13 mouse cellular contexts compared by ENCODE assay signal in the genomic region with DNA sequence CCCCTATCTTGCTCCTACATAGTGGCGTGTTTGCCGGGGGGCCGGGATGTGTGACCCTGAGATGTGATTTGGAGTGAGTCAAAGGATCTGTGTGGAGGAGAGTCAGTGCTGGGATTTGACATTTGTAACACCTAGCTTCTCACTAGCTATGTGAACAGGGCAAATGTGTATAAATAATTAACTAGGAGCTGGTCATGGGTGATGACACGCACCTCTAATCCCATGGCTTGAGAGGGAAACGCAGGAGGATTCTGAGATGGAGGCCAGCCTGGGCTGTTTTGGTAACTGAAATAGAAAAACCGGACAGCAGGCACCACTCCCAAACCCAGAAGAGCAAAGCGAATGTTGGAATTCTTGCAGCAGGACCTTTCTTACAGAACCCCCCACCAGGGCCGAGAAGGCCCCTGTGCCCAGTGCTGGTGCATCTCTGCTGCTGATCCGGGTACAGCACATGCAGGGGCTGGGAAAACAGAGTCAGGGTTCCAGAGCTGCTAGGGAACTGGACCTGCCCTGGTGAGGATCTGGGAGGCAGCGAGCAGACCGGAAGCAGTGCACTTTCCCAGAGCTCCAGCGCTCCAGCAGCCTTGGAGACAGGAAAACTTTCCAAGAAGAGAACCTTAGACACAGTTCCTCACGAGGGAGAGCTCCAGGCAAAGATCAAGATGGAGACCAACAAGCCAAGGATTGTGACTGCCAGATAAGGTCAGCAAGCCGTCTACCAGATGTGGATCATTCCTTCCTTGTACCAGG. TPM values are rescaled to one million over a fixed set of nuclear protein-coding genes. Genes with fewer than 3 reads are reported as not detected.
DNase-seq lines count a peak whose midpoint lies in the region; ATAC-seq and TF ChIP-seq lines count a peak whose summit lies in the region.
"Had no signal": no experiment of that assay in that cellular context is flagged by ENCODE, and none has a peak within 500 bp of the region (broad histone marks: within the 10 kb centered on the region; RNA-seq: fewer than 3 reads in every experiment).

No protein-coding gene starts in this region.

- TF ChIP-seq EP300 in stomach, postnatal 0 days (optimal IDR thresholded peaks at IDR 0.05) = no peak

- ATAC-seq in forebrain, embryonic 13.5 days = no peak
- no peak for ATAC-seq in neural tube, embryonic 12.5 days (ENCODE audit: low FRiP score, low read depth)
- no peak for ATAC-seq in neural tube, embryonic 15.5 days (ENCODE audit: low FRiP score)
- peak; percentile 77 for ATAC-seq in kidney, embryonic 15.5 days (replicated peaks; ENCODE audit: low FRiP score)
- ATAC-seq in stomach, postnatal 0 days (ENCODE audit: low FRiP score, low TSS enrichment) = peak; percentile 39
- ATAC-seq in hindbrain, embryonic 11.5 days (ENCODE audit: low FRiP score) = no peak

- H3K4me2 ChIP-seq in forebrain, embryonic 13.5 days = no peak overlapping the region
- H3K4me2 ChIP-seq in neural tube, embryonic 12.5 days (replicated peaks) = no peak overlapping the region
- no peak overlapping the region for H3K4me2 ChIP-seq in neural tube, embryonic 15.5 days
- peak overlapping the region; percentile 40 for H3K4me2 ChIP-seq in kidney, embryonic 15.5 days
- no peak overlapping the region for H3K4me2 ChIP-seq in stomach, postnatal 0 days (replicated peaks; ENCODE audit: low read depth)
- no peak overlapping the region for H3K4me2 ChIP-seq in hindbrain, embryonic 11.5 days (replicated peaks; ENCODE audit: low read depth, low read length)
- H3K4me2 ChIP-seq: limb, embryonic 12.5 days had no signal

- peaks cover 41% of the 10 kb centered on the region for H3K4me1 ChIP-seq in forebrain, embryonic 10.5 days
- peaks cover 20% of the 10 kb centered on the region for H3K4me1 ChIP-seq in forebrain, embryonic 13.5 days
- H3K4me1 ChIP-seq in neural tube, embryonic 12.5 days = peaks cover 18% of the 10 kb centered on the region
- peaks cover 19% of the 10 kb centered on the region for H3K4me1 ChIP-seq in neural tube, embryonic 15.5 days
- peaks cover 57% of the 10 kb centered on the region for H3K4me1 ChIP-seq in kidney, embryonic 15.5 days
- H3K4me1 ChIP-seq in stomach, postnatal 0 days (replicated peaks; ENCODE audit: control insufficient read depth, insufficient read depth) = peaks cover 36% of the 10 kb centered on the region
- peaks cover 10% of the 10 kb centered on the region; the same call in 1 of the 2 replicates for H3K4me1 ChIP-seq in hindbrain, embryonic 11.5 days (replicated peaks; ENCODE audit: control insufficient read depth, insufficient read depth, low read length)

- DNase-seq in forebrain, embryonic 10.5 days (ENCODE audit: extremely low spot score, low spot score) = no peak
- DNase-seq in stomach, postnatal 0 days (ENCODE audit: low spot score) = no peak
- DNase-seq in adrenal gland, adult 8-10 months = no peak
- DNase-seq in hindbrain, embryonic 11.5 days (ENCODE audit: low spot score) = no peak
- DNase-seq: adrenal gland, postnatal 36 days; cerebellum, postnatal 36 days; midbrain, embryonic 14.5 days; thymus, adult 18-20 months had no signal

- 0 out of 2 replicates have a peak, but pooled peaks cover 7% of the 10 kb centered on the region for H3K27me3 ChIP-seq in forebrain, embryonic 10.5 days (ENCODE audit: poor library complexity, severe bottlenecking)
- H3K27me3 ChIP-seq in forebrain, embryonic 13.5 days = no peaks in the 10 kb centered on the region
- H3K27me3 ChIP-seq in neural tube, embryonic 12.5 days (replicated peaks) = no peaks in the 10 kb centered on the region
- H3K27me3 ChIP-seq in neural tube, embryonic 15.5 days (replicated peaks) = no peaks in the 10 kb centered on the region
- H3K27me3 ChIP-seq in kidney, embryonic 15.5 days = no peaks in the 10 kb centered on the region
- H3K27me3 ChIP-seq in stomach, postnatal 0 days (ENCODE audit: control insufficient read depth, insufficient read depth, low read length) = no peaks in the 10 kb centered on the region
- no peaks in the 10 kb centered on the region for H3K27me3 ChIP-seq in hindbrain, embryonic 11.5 days (ENCODE audit: control insufficient read depth, insufficient read depth, low read length)
- H3K27me3 ChIP-seq: limb, embryonic 12.5 days had no signal

- H3K9ac ChIP-seq in forebrain, embryonic 13.5 days = no peak overlapping the region; the same call in 1 of the 2 replicates
- 0 out of 2 replicates have a peak overlapping the region, but pooled peaks have one; percentile 5 for H3K9ac ChIP-seq in neural tube, embryonic 12.5 days
- no peak overlapping the region for H3K9ac ChIP-seq in neural tube, embryonic 15.5 days (replicated peaks)
- H3K9ac ChIP-seq in kidney, embryonic 15.5 days = peak overlapping the region; percentile 29; the same call in 1 of the 2 replicates
- H3K9ac ChIP-seq in stomach, postnatal 0 days (ENCODE audit: low read length) = peak overlapping the region; percentile 13; the same call in 1 of the 2 replicates
- no peak overlapping the region for H3K9ac ChIP-seq in hindbrain, embryonic 11.5 days (ENCODE audit: low read depth, low read length)
- H3K9ac ChIP-seq: limb, embryonic 12.5 days had no signal

- no peak for TF ChIP-seq CTCF in stomach, postnatal 0 days (IDR thresholded peaks at IDR 0.05; ENCODE audit: low read depth)

- peaks cover 5% of the 10 kb centered on the region; the same call in 1 of the 2 replicates for H3K9me3 ChIP-seq in forebrain, embryonic 10.5 days
- no peaks in the 10 kb centered on the region; the same call in 1 of the 2 replicates for H3K9me3 ChIP-seq in forebrain, embryonic 13.5 days (replicated peaks)
- 0 out of 2 replicates have a peak, but pooled peaks cover 3% of the 10 kb centered on the region for H3K9me3 ChIP-seq in neural tube, embryonic 12.5 days
- no peaks in the 10 kb centered on the region for H3K9me3 ChIP-seq in neural tube, embryonic 15.5 days (replicated peaks)
- no peaks in the 10 kb centered on the region; the same call in 1 of the 2 replicates for H3K9me3 ChIP-seq in kidney, embryonic 15.5 days (replicated peaks)
- H3K9me3 ChIP-seq in stomach, postnatal 0 days (ENCODE audit: control insufficient read depth, low read length) = no peaks in the 10 kb centered on the region
- H3K9me3 ChIP-seq in hindbrain, embryonic 11.5 days (ENCODE audit: control insufficient read depth, low read length) = no peaks in the 10 kb centered on the region

- peak overlapping the region; percentile 31; the same call in 1 of the 2 replicates for H3K27ac ChIP-seq in forebrain, embryonic 10.5 days
- no peak overlapping the region for H3K27ac ChIP-seq in forebrain, embryonic 13.5 days
- H3K27ac ChIP-seq in neural tube, embryonic 12.5 days = no peak overlapping the region
- no peak overlapping the region for H3K27ac ChIP-seq in neural tube, embryonic 15.5 days (replicated peaks)
- peak overlapping the region; percentile 96 for H3K27ac ChIP-seq in kidney, embryonic 15.5 days
- peak overlapping the region; percentile 95 for H3K27ac ChIP-seq in stomach, postnatal 0 days (replicated peaks)
- H3K27ac ChIP-seq in hindbrain, embryonic 11.5 days (ENCODE audit: low read depth, low read length) = no peak overlapping the region
- H3K27ac ChIP-seq: limb, embryonic 12.5 days had no signal

- WGBS in forebrain, embryonic 10.5 days = 79% methylated on average over 14 of the region's 14 CpGs
- 82% methylated on average over 14 of the region's 14 CpGs for WGBS in forebrain, embryonic 13.5 days
- 71% methylated on average over 14 of the region's 14 CpGs for WGBS in neural tube, embryonic 12.5 days
- 74% methylated on average over 14 of the region's 14 CpGs for WGBS in neural tube, embryonic 15.5 days
- 54% methylated on average over 14 of the region's 14 CpGs for WGBS in kidney, embryonic 15.5 days
- 49% methylated on average over 14 of the region's 14 CpGs for WGBS in stomach, postnatal 0 days
- WGBS in hindbrain, embryonic 11.5 days = 80% methylated on average over 14 of the region's 14 CpGs

- H3K36me3 ChIP-seq in forebrain, embryonic 10.5 days (replicated peaks) = no peaks in the 10 kb centered on the region
- H3K36me3 ChIP-seq in forebrain, embryonic 13.5 days (ENCODE audit: poor library complexity, severe bottlenecking) = no peaks in the 10 kb centered on the region
- no peaks in the 10 kb centered on the region for H3K36me3 ChIP-seq in neural tube, embryonic 12.5 days
- no peaks in the 10 kb centered on the region for H3K36me3 ChIP-seq in neural tube, embryonic 15.5 days
- no peaks in the 10 kb centered on the region for H3K36me3 ChIP-seq in kidney, embryonic 15.5 days
- H3K36me3 ChIP-seq in stomach, postnatal 0 days (ENCODE audit: control insufficient read depth, insufficient read depth, low read length) = no peaks in the 10 kb centered on the region
- H3K36me3 ChIP-seq in hindbrain, embryonic 11.5 days (ENCODE audit: control insufficient read depth, insufficient read depth, low read length) = no peaks in the 10 kb centered on the region
- H3K36me3 ChIP-seq: limb, embryonic 12.5 days had no signal

- H3K4me3 ChIP-seq in forebrain, embryonic 10.5 days = no peak overlapping the region
- no peak overlapping the region for H3K4me3 ChIP-seq in forebrain, embryonic 13.5 days
- H3K4me3 ChIP-seq in neural tube, embryonic 12.5 days = no peak overlapping the region
- H3K4me3 ChIP-seq in neural tube, embryonic 15.5 days (replicated peaks) = no peak overlapping the region
- peak overlapping the region; percentile 11; the same call in 1 of the 2 replicates for H3K4me3 ChIP-seq in kidney, embryonic 15.5 days (replicated peaks)
- no peak overlapping the region for H3K4me3 ChIP-seq in stomach, postnatal 0 days (ENCODE audit: low read depth, low read length)
- no peak overlapping the region for H3K4me3 ChIP-seq in hindbrain, embryonic 11.5 days (ENCODE audit: low read depth, low read length)
- H3K4me3 ChIP-seq: limb, embryonic 12.5 days had no signal

RNA-seq across cellular contexts. Expression of gene Wbp2, which starts 12.1 kb away (rescaled TPM):
- 71.0 and 73.6 TPM in 2 replicates for polyA plus RNA-seq in forebrain, embryonic 10.5 days (2016; fragmentation: Nextera tagmentation; extraction: Ambion mirVana)
- 114 and 115 TPM in 2 replicates for polyA plus RNA-seq in forebrain, embryonic 13.5 days (2015; fragmentation: Nextera tagmentation; extraction: Ambion mirVana)
- 97.0 and 110 TPM in 2 replicates for polyA plus RNA-seq in neural tube, embryonic 12.5 days (2016; fragmentation: Nextera tagmentation; extraction: Ambion mirVana)
- polyA plus RNA-seq in neural tube, embryonic 15.5 days (2015; fragmentation: Nextera tagmentation; extraction: Ambion mirVana) = 162 and 167 TPM in 2 replicates
- polyA plus RNA-seq in kidney, embryonic 15.5 days (2015; fragmentation: Nextera tagmentation; extraction: Ambion mirVana) = 82.1 and 101 TPM in 2 replicates
- polyA plus RNA-seq in stomach, postnatal 0 days (2015; fragmentation: Nextera tagmentation; extraction: Ambion mirVana) = 71.0 and 89.6 TPM in 2 replicates
- total RNA-seq in adrenal gland, adult 8-10 months (2022) = 100 to 1,000 TPM; 194 to 199 (median 196) TPM
- 85.4 and 88.6 TPM in 2 replicates for polyA plus RNA-seq in hindbrain, embryonic 11.5 days (2014; fragmentation: Nextera tagmentation; extraction: Ambion mirVana)

RNA-seq across cellular contexts. Expression of gene Unc13d, which starts 21.1 kb away (rescaled TPM):
- polyA plus RNA-seq in forebrain, embryonic 10.5 days (2016; fragmentation: Nextera tagmentation; extraction: Ambion mirVana) = 3.7 and 3.8 TPM in 2 replicates
- 0.84 and 0.98 TPM in 2 replicates for polyA plus RNA-seq in forebrain, embryonic 13.5 days (2015; fragmentation: Nextera tagmentation; extraction: Ambion mirVana)
- polyA plus RNA-seq in neural tube, embryonic 12.5 days (2016; fragmentation: Nextera tagmentation; extraction: Ambion mirVana) = 1.3 and 1.7 TPM in 2 replicates
- polyA plus RNA-seq in neural tube, embryonic 15.5 days (2015; fragmentation: Nextera tagmentation; extraction: Ambion mirVana) = 1.0 and 7.1 TPM in 2 replicates
- 1.3 and 1.5 TPM in 2 replicates for polyA plus RNA-seq in kidney, embryonic 15.5 days (2015; fragmentation: Nextera tagmentation; extraction: Ambion mirVana)
- 2.3 and 2.8 TPM in 2 replicates for polyA plus RNA-seq in stomach, postnatal 0 days (2015; fragmentation: Nextera tagmentation; extraction: Ambion mirVana)
- 1 to 10 TPM in 3 of 4 experiments, under 1 TPM in 1; 0.75 to 1.6 (median 1.4) TPM for total RNA-seq in adrenal gland, adult 8-10 months (2022)
- polyA plus RNA-seq in hindbrain, embryonic 11.5 days (2014; fragmentation: Nextera tagmentation; extraction: Ambion mirVana) = 1.1 and 1.3 TPM in 2 replicates

RNA-seq across cellular contexts. Expression of gene Trim47, which starts 28.1 kb away (rescaled TPM):
- polyA plus RNA-seq in forebrain, embryonic 10.5 days (2016; fragmentation: Nextera tagmentation; extraction: Ambion mirVana) = 2.1 and 2.4 TPM in 2 replicates
- 2.7 and 2.8 TPM in 2 replicates for polyA plus RNA-seq in forebrain, embryonic 13.5 days (2015; fragmentation: Nextera tagmentation; extraction: Ambion mirVana)
- polyA plus RNA-seq in neural tube, embryonic 12.5 days (2016; fragmentation: Nextera tagmentation; extraction: Ambion mirVana) = 3.7 and 5.0 TPM in 2 replicates
- 9.8 TPM in 2 replicates for polyA plus RNA-seq in neural tube, embryonic 15.5 days (2015; fragmentation: Nextera tagmentation; extraction: Ambion mirVana)
- 21.4 and 24.6 TPM in 2 replicates for polyA plus RNA-seq in kidney, embryonic 15.5 days (2015; fragmentation: Nextera tagmentation; extraction: Ambion mirVana)
- 33.8 and 34.6 TPM in 2 replicates for polyA plus RNA-seq in stomach, postnatal 0 days (2015; fragmentation: Nextera tagmentation; extraction: Ambion mirVana)
- 10 to 100 TPM; 11.1 to 20.4 (median 16.4) TPM for total RNA-seq in adrenal gland, adult 8-10 months (2022)
- polyA plus RNA-seq in hindbrain, embryonic 11.5 days (2014; fragmentation: Nextera tagmentation; extraction: Ambion mirVana) = 3.0 TPM in 2 replicates

RNA-seq across cellular contexts. Expression of gene Trim65, which starts 32.0 kb away (rescaled TPM):
- polyA plus RNA-seq in forebrain, embryonic 10.5 days (2016; fragmentation: Nextera tagmentation; extraction: Ambion mirVana) = 1.7 TPM in 2 replicates
- 1.2 and 1.6 TPM in 2 replicates for polyA plus RNA-seq in forebrain, embryonic 13.5 days (2015; fragmentation: Nextera tagmentation; extraction: Ambion mirVana)
- 2.0 and 2.1 TPM in 2 replicates for polyA plus RNA-seq in neural tube, embryonic 12.5 days (2016; fragmentation: Nextera tagmentation; extraction: Ambion mirVana)
- polyA plus RNA-seq in neural tube, embryonic 15.5 days (2015; fragmentation: Nextera tagmentation; extraction: Ambion mirVana) = 3.4 and 4.1 TPM in 2 replicates
- 4.5 and 5.4 TPM in 2 replicates for polyA plus RNA-seq in kidney, embryonic 15.5 days (2015; fragmentation: Nextera tagmentation; extraction: Ambion mirVana)
- 3.3 and 4.1 TPM in 2 replicates for polyA plus RNA-seq in stomach, postnatal 0 days (2015; fragmentation: Nextera tagmentation; extraction: Ambion mirVana)
- 10 to 100 TPM in 3 of 4 experiments, 1 to 10 TPM in 1; 9.6 to 13.7 (median 13.1) TPM for total RNA-seq in adrenal gland, adult 8-10 months (2022)
- polyA plus RNA-seq in hindbrain, embryonic 11.5 days (2014; fragmentation: Nextera tagmentation; extraction: Ambion mirVana) = 1.4 and 2.5 TPM in 2 replicates

RNA-seq across cellular contexts. Expression of gene Mrpl38, which starts 39.8 kb away (rescaled TPM):
- polyA plus RNA-seq in forebrain, embryonic 10.5 days (2016; fragmentation: Nextera tagmentation; extraction: Ambion mirVana) = 112 and 114 TPM in 2 replicates
- polyA plus RNA-seq in forebrain, embryonic 13.5 days (2015; fragmentation: Nextera tagmentation; extraction: Ambion mirVana) = 79.8 and 86.1 TPM in 2 replicates
- 83.7 and 85.5 TPM in 2 replicates for polyA plus RNA-seq in neural tube, embryonic 12.5 days (2016; fragmentation: Nextera tagmentation; extraction: Ambion mirVana)
- 82.2 and 95.1 TPM in 2 replicates for polyA plus RNA-seq in neural tube, embryonic 15.5 days (2015; fragmentation: Nextera tagmentation; extraction: Ambion mirVana)
- polyA plus RNA-seq in kidney, embryonic 15.5 days (2015; fragmentation: Nextera tagmentation; extraction: Ambion mirVana) = 102 and 112 TPM in 2 replicates
- polyA plus RNA-seq in stomach, postnatal 0 days (2015; fragmentation: Nextera tagmentation; extraction: Ambion mirVana) = 49.5 and 50.2 TPM in 2 replicates
- 100 to 1,000 TPM in 3 of 4 experiments, 10 to 100 TPM in 1; 97.5 to 112 (median 107) TPM for total RNA-seq in adrenal gland, adult 8-10 months (2022)
- 93.2 and 100 TPM in 2 replicates for polyA plus RNA-seq in hindbrain, embryonic 11.5 days (2014; fragmentation: Nextera tagmentation; extraction: Ambion mirVana)

Comparison
In these comparisons a context has a peak if more than half of its experiments do, and no peak if none do; other contexts are left out.
1. H3K27ac ChIP-seq: peak in forebrain, embryonic 10.5 days (single experiment), kidney, embryonic 15.5 days (single experiment) and stomach, postnatal 0 days (single experiment); none in forebrain, embryonic 13.5 days (single experiment), neural tube, embryonic 12.5 days (single experiment), neural tube, embryonic 15.5 days (single experiment) and hindbrain, embryonic 11.5 days (single experiment).
2. H3K9ac ChIP-seq: peak in neural tube, embryonic 12.5 days (single experiment), kidney, embryonic 15.5 days (single experiment) and stomach, postnatal 0 days (single experiment); none in forebrain, embryonic 13.5 days (single experiment), neural tube, embryonic 15.5 days (single experiment) and hindbrain, embryonic 11.5 days (single experiment).
3. ATAC-seq: peak in kidney, embryonic 15.5 days (single experiment) and stomach, postnatal 0 days (single experiment); none in forebrain, embryonic 13.5 days (single experiment), neural tube, embryonic 12.5 days (single experiment), neural tube, embryonic 15.5 days (single experiment) and hindbrain, embryonic 11.5 days (single experiment).